Mouse (Mus musculus): ENCODE data around the gene Rxfp3.
"Not testable (repeated sequence)": the region's sequence is repeated elsewhere in the genome, so short reads cannot be mapped to it uniquely, and the experiment has no call there.

Gene Rxfp3

DNA sequence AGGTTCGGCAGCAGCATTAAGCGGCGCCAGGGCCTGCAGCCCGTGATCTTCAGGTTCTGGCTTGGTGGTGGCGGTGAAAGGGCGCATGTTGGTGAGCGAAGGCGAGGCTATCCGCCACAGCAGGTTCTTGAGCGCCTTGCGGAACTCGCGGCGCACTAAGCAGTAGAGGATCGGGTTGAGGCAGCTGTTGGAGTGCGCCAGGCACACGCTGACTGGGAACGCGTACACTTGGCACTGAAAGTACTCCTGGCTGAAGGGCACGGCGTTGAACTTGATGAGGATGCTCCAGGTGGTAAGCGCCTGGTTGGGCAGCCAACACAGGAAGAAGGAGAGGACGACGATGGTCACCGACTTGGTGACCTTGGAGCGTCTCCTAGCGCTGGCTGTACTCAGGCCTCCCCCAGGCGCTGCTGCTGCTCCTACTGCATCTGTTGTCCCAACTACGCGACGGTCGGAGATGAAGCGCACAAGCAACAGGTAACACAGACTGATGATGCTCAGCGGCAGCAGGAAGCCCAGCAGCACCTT lies 1.8 kb downstream of the Rxfp3 start:
- peak; percentile 26 for DNase-seq (ENCODE audit: low spot score)

DNA sequence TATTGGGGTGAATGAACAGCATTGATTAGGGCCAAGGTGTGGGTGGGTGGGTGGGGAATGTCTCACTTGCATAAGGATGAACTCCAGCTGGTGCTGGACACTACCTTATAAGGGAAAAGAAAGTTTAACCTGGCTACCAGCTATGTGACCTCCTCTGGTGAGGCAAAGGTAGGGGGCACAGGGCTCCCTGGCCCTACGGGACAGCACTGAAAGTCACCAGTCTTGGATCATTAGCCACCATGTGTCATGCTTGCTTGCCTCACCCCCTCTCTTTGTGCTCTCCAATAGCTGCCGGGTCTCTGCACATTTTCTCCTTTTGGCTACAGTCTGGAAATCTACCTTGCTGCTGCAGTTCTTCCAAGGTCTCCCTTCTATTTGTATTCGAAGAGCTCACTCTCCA lies 7.6 kb downstream of the Rxfp3 start:
- no peak for DNase-seq (ENCODE audit: low spot score)

DNA sequence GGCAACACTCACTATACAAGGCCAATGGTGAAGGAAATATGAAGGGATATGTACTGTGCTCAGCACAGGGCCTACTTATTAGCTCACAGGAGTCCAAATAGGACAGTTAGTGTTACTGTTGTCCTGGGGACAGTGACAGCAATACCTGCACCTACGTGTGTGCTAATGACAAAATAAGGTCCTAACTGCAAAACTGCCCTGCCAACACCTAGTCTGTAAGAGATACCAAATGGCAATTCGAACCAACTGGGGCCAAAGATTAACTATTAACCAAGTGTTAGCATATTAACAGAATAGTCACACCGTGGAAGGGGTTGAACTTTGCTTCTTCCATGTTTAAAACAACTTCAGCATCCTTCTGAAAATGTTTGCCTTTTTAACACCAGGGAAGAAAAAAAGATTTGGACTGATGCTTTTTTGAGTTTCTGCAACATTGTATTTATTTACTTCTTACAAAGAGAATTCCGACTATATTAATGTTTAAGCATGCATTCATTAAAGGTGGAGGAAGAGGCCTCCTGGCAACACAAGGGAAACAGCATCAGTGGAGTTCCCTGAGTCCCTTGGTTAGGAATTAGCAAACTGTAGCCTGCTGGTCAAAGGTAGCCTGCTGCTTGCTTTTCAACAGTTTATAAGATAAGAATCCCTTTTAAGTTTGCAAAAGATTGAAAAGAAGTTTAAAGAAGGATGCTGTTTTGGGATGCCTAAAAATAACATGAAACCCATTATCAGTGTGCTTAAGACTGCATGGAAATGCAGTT lies 10.8 kb downstream of the Rxfp3 start:
- DNase-seq (ENCODE audit: low spot score), result no peak

DNA sequence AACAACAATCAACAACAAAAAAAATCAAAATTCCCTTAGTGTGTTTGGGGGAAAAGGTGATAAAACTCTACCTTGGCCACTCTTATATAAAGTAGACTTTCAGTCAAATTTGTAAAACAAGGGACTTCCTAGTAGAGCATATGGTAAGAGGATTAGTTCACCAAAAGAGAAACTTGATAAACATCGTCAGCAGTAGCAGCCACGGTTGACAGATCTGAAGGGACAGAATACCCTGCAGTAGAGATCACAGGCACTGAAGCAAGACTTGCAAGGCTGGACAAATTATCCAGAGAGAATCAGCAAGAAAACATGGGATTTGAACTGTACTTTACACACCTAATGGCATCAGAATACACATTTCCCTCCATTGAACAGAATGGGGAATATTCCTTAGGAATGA lies 22.9 kb downstream of the Rxfp3 start:
- no peak for DNase-seq (ENCODE audit: low spot score)

DNA sequence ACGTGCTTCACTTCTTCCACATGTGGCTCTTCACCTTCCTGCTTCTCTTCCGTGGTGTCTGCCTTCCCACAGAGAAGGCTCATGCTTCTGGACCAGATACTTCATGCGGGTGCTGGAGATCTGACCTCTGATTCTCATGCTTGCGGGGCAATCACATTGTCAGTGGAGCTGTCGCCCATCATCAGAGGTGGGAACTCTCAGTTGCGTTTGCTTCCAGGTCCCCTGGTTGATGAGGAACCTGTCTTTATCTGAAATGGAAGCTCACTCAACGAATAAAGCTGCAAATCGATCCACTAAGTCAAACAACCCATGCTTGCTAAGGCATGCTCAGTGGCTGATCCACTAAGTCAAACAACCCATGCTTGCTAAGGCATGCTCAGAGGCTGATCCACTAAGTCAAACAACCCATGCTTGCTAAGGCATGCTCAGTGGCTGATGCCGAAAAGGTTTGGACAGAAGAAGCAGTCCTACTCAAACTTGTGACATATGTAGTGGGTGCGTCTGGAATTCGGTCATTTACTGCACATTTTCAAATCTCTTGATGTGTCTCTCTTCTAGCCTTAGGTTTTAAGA lies 26.7 kb downstream of the Rxfp3 start:
- no peak for DNase-seq (ENCODE audit: low spot score)

DNA sequence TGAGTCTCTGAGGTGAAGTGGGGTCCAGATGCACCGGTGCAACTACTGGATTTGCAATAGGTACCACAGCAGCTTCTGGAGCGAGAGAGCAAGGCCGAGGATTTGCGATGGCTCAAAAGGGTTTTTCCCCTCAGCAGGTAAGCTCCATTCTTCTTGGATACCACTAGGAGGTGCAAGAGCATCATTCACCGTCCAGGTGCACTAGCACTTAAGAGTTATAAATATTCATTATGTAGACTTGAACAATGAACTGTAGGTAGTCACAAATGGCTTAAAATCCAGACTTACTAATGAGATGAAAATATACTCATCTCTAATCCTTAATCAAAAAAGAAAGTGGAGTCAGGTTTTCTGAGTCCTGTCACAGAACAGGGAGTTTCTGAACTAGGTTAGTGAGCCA lies 29.0 kb downstream of the Rxfp3 start:
- peak; percentile 37 for DNase-seq (ENCODE audit: low spot score)

DNA sequence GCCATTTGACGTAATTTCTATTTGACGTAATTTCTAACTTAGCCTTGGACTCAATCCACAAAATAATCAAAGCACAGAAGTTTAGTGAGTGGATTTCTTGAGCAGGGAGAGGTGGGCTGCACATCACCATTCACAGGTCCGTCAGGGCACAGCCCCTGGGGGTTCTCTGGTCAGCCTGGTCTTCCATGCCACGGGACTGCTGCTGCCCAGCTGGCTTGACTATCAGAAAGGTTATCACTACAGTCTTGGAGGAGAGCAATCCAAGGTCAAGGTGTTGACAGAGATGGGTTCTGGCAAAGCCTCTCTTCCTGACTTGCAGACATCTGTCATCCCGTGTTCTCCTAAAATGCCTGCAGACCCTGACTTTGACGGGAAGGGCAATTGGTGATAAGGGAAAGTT lies 33.1 kb downstream of the Rxfp3 start:
- DNase-seq (ENCODE audit: low spot score), result no peak

DNA sequence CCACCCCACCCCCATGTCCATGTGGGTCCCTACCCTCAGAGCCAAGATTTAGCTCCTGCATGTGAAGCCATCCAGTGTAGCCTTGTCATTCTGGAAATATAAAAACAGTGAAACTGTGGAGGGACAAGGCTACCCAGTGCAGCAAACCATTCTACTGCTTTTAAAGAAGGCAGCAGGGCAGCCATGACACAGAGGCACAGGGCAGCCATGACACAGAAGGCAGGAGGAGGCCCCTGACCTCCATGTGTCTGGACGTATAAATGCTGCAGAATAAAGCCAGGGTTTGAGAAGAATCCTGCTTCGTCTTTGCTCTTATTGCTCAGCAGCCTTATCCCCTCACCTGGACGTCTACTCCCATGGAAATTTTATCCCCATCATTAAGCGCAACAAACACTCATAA lies 34.0 kb downstream of the Rxfp3 start:
- no peak for DNase-seq (ENCODE audit: low spot score)

DNA sequence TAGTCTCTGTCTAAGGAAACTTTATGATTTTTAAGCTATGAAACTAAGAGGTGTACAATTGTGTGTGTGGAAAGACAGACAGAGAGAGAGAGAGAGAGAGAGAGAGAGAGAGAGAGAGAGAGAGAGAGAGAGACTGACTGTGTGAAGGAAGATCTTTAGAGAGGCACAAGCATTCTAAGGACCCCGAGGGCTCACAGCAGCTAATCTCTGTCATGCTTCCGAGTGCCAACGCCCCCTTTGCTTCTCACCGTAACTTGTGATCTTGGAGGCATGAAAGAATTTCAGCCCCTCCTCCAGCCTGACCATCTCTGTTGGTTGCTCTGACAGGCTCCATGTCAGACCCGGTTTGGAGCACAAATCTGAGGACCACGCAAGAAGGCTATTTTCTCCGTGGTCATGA lies 37.4 kb downstream of the Rxfp3 start, which contains the start of gene Slc45a2:
Gene Slc45a2, plus strand, starts transcription at position 301 of the 400 bp plus-strand sequence.
- no peak for DNase-seq (ENCODE audit: low spot score)

DNA sequence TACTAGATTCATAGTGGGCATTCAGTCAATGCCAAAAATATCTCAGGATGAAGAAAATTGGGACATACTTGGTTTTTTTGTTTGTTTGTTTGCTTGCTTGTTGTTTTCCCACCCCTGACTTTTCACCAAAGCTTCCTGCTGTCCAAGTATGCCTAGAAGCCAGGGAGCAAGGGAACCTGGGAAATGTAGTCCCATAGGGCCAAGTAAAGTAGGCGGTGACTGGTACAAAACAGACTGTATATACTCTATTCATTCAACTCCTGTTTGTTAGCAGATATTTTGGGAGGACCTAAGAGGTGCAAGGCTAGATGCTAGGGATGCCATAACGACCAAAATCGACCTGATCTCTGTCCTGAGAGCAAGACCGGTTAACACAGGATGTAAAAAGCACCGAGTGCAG lies 38.0 kb downstream of the Rxfp3 start:
- DNase-seq (ENCODE audit: low spot score), result peak; percentile 9

DNA sequence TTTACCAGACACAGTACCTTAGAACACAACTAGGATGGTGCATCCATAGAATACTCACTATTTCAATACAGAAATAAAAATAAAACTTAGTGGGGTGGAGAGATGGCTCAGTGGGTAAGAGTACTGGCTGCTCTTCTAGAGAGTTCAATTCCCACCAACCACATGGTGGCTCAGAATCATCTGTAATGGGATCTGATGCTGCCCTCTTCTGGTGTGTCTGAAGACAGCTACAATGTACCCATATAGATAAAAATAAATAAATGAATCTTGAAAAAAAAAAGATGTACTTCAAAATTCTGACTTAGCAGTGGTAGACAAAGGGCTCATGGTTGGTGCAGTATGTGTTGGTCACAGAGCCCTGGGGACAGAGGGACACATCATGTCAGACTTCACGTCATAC lies 46.2 kb downstream of the Rxfp3 start:
- DNase-seq (ENCODE audit: low spot score), result no peak

DNA sequence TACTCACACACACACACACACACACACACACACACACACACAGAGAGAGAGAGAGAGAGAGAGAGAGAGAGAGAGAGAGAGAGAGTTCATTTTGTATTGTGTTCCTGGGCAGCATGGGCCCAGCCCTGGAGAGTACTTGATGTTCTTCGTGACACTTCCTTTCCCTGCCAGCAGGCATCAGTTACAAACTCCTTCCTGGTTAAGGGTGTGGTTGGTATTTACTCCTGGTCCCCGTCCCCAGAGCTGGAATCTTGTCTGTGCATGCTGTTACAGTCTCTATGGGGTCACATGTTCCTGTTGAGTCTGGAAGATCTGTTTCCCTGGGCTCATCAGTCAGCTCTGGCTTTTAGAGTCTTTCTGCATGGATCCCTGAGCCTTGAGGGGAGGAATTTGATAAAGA lies 47.4 kb downstream of the Rxfp3 start:
- DNase-seq (ENCODE audit: low spot score), result no peak

DNA sequence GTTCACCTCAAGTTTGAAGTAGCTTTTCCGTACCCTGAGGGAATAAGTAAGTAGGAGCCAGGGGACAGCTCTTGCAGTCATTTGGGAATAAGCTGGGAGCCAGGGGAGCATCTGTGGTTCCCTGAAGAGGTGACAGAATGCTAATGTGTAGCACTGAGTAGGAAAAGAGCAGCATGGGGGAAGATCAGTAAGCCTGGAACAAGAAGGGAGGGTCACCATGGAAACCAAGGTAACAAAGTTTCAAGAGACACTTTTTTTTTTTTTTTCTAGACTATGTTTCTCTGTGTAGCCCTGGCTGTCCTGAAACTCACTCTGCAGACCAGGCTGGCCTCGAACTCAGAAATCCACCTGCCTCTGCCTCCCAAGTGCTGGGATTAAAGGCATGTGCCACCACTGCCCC lies 51.3 kb downstream of the Rxfp3 start:
- DNase-seq (ENCODE audit: low spot score), result not testable (repeated sequence)

DNA sequence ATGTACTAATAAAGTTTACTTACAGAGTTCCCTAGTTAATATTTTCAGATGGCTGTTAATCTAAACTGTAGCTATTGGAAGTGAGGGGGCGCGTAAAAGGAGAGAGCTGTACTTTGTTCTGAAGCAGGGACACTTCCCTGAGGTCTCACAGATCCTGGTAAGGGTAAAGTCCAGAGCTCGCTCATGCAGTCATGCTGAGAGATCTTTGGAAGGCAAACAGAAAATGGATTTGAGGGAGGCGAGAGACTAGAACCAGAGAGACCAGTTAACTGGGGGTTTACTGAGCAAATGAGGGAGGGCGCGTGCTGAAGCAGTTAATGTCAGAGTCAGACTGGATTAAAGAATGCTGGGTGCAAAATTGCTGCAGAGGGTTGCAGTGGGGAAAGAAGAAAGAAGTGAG lies 52.0 kb downstream of the Rxfp3 start:
- no peak for DNase-seq (ENCODE audit: low spot score)
